Mouse (Mus musculus): ENCODE data around the gene Spc24. TPM values are rescaled to one million over a fixed set of nuclear protein-coding genes. Genes with fewer than 3 reads are reported as not detected.

The Spc24 gene
- total and polyA plus RNA-seq, 2 experiments from 2014 or later = 6.3 to 6.6 TPM

DNA sequence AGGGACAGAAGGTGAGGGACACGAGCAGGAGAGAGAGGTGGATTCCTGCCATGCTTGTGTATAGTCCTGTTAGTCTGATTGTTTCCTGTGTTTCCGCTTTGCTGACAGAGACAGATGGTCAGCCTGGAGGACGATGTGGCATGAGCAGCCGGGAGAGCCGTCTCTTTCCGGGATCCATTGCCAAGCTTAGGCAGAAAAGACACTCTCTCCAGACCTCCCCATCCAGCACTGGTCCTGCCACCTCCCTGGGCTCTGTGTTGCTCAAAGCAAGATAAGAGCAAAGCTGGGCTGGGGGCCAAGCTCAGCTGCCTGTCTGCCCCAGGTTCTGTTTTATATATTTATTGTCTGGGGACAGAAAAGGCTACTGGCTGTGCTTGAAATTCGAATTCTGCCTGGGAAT lies 12.1 kb downstream of the Spc24 start:
- no peak for TF ChIP-seq CTCF (IDR thresholded peaks at IDR 0.05)
- Histone ChIP-seq H3K9me3 (ENCODE audit: low read length) (no peaks in the 10 kb centered on the region), H3K4me1 (ENCODE audit: insufficient read depth, low read length) (no peaks in the 10 kb centered on the region), H3K27ac (ENCODE audit: low read depth, low read length) (no peak overlapping the region), H3K36me3 (ENCODE audit: insufficient read depth, low read length) (peaks cover 46% of the 10 kb centered on the region), H3K9ac (replicated peaks; ENCODE audit: low read length, poor library complexity, severe bottlenecking) (no peak overlapping the region), H3K27me3 (ENCODE audit: insufficient read depth, low read length) (no peaks in the 10 kb centered on the region), H3K4me3 (ENCODE audit: low read depth, low read length) (no peak overlapping the region), H3K4me2 (ENCODE audit: low read depth, low read length, poor library complexity, severe bottlenecking) (no peak overlapping the region)
- ATAC-seq (ENCODE audit: low FRiP score) (no peak), DNase-seq (ENCODE audit: low spot score) (peak; percentile 78)
- 61% methylated on average over 7 of the region's 7 CpGs for WGBS

DNA sequence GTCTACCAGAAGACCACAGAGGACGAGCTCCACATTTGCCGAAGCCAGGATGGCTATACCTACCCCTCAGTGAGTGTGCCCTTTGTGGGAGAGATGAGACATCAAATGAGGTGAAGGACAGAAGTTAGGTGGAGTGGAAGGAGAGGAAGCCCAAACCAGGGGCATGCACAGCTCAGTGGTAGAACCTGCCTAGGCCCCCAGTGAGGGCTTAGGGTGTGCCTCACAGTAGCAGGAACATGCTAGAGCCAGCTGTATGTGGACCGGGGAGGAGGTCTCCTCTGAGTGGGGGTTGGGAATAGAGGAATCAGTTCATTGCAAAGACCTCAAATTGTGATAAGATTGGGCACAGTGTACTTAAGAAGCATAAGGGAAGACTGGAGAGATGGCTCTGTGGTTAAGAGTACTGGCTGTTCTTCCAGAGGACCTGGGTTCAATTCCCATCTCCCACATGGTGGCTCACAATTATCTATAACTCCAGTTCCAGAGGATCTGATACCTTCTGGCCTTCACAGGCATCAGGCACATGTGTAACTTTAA lies 12.8 kb downstream of the Spc24 start:
- H3K27ac ChIP-seq (ENCODE audit: low read depth, low read length) = no peak overlapping the region
- 88% methylated on average over 3 of the region's 3 CpGs for WGBS
- no peak for TF ChIP-seq CTCF (IDR thresholded peaks at IDR 0.05)
- H3K4me1 ChIP-seq (ENCODE audit: insufficient read depth, low read length) = no peaks in the 10 kb centered on the region
- ATAC-seq (ENCODE audit: low FRiP score) = no peak
- H3K4me3 ChIP-seq (ENCODE audit: low read depth, low read length) = no peak overlapping the region
- DNase-seq (ENCODE audit: low spot score) = no peak
- H3K9me3 ChIP-seq (ENCODE audit: low read length) = no peaks in the 10 kb centered on the region
- H3K4me2 ChIP-seq (ENCODE audit: low read depth, low read length, poor library complexity, severe bottlenecking) = no peak overlapping the region
- H3K9ac ChIP-seq (replicated peaks; ENCODE audit: low read length, poor library complexity, severe bottlenecking) = no peak overlapping the region
- no peaks in the 10 kb centered on the region for H3K27me3 ChIP-seq (ENCODE audit: insufficient read depth, low read length)
- peaks cover 52% of the 10 kb centered on the region for H3K36me3 ChIP-seq (ENCODE audit: insufficient read depth, low read length)

DNA sequence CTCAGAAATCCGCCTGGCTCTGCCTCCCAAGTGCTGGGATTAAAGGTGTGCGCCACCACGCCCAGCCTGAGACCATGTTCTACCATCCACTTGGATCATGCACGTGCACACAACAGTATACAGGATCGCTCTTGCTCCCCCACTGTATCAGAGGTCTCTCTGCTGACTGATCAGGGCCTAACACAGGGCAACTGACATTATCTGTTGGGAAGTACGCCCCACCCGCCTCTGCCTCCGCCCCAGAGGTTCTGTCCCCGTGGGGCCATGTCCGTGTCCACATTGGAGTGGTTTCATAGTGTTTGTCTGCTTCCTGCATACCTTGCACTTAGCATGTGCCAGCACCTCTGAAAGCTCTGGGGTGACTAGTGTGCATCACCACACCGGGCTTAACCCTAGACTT lies 18.6 kb downstream of the Spc24 start:
- no peaks in the 10 kb centered on the region for H3K9me3 ChIP-seq (ENCODE audit: low read length)
- H3K4me1 ChIP-seq (ENCODE audit: insufficient read depth, low read length) = no peaks in the 10 kb centered on the region
- no peak for DNase-seq (ENCODE audit: low spot score)
- H3K27me3 ChIP-seq (ENCODE audit: insufficient read depth, low read length) = no peaks in the 10 kb centered on the region
- no peak overlapping the region for H3K4me3 ChIP-seq (ENCODE audit: low read depth, low read length)
- no peak for TF ChIP-seq CTCF (IDR thresholded peaks at IDR 0.05)
- no peak overlapping the region for H3K9ac ChIP-seq (replicated peaks; ENCODE audit: low read length, poor library complexity, severe bottlenecking)
- H3K4me2 ChIP-seq (ENCODE audit: low read depth, low read length, poor library complexity, severe bottlenecking) = no peak overlapping the region
- H3K27ac ChIP-seq (ENCODE audit: low read depth, low read length) = no peak overlapping the region
- no peak for ATAC-seq (ENCODE audit: low FRiP score)
- H3K36me3 ChIP-seq (ENCODE audit: insufficient read depth, low read length) = peaks cover 70% of the 10 kb centered on the region
- WGBS = 96% methylated on average over 11 of the region's 11 CpGs

- Histone ChIP-seq H3K27ac (ENCODE audit: low read depth, low read length) (no peak overlapping the region), H3K4me2 (ENCODE audit: low read depth, low read length, poor library complexity, severe bottlenecking) (no peak overlapping the region)
- no peak for TF ChIP-seq CTCF (IDR thresholded peaks at IDR 0.05)
These were observed 19.7 kb downstream of the Spc24 start for GRCm38 (mm10) chr9:21740427-21740826.

GRCm38 (mm10) chr9:21738776-21739175 lies 21.3 kb downstream of the Spc24 start:
- H3K27ac ChIP-seq (ENCODE audit: low read depth, low read length) = no peak overlapping the region
- DNase-seq (ENCODE audit: low spot score) (no peak), ATAC-seq (ENCODE audit: low FRiP score) (no peak)
- no peak overlapping the region for H3K9ac ChIP-seq (replicated peaks; ENCODE audit: low read length, poor library complexity, severe bottlenecking)
- no peaks in the 10 kb centered on the region for H3K4me1 ChIP-seq (ENCODE audit: insufficient read depth, low read length)
- TF ChIP-seq CTCF (IDR thresholded peaks at IDR 0.05) = no peak
- WGBS = 81% methylated on average over 7 of the region's 7 CpGs
- no peak overlapping the region for H3K4me3 ChIP-seq (ENCODE audit: low read depth, low read length)
- no peaks in the 10 kb centered on the region for H3K27me3 ChIP-seq (ENCODE audit: insufficient read depth, low read length)
- H3K9me3 ChIP-seq (ENCODE audit: low read length) = no peaks in the 10 kb centered on the region
- no peak overlapping the region for H3K4me2 ChIP-seq (ENCODE audit: low read depth, low read length, poor library complexity, severe bottlenecking)
- H3K36me3 ChIP-seq (ENCODE audit: insufficient read depth, low read length) = peaks cover 68% of the 10 kb centered on the region

More at GRCm38 (mm10) chr9:21740427-21740826, 19.7 kb downstream of the Spc24 start:
- WGBS = 97% methylated on average over 14 of the region's 14 CpGs
- no peak for DNase-seq (ENCODE audit: low spot score)
- ATAC-seq (ENCODE audit: low FRiP score) = no peak
- Histone ChIP-seq H3K4me1 (ENCODE audit: insufficient read depth, low read length) (no peaks in the 10 kb centered on the region), H3K36me3 (ENCODE audit: insufficient read depth, low read length) (peaks cover 61% of the 10 kb centered on the region), H3K9ac (replicated peaks; ENCODE audit: low read length, poor library complexity, severe bottlenecking) (no peak overlapping the region), H3K9me3 (ENCODE audit: low read length) (no peaks in the 10 kb centered on the region), H3K4me3 (ENCODE audit: low read depth, low read length) (no peak overlapping the region), H3K27me3 (ENCODE audit: insufficient read depth, low read length) (no peaks in the 10 kb centered on the region)

DNA sequence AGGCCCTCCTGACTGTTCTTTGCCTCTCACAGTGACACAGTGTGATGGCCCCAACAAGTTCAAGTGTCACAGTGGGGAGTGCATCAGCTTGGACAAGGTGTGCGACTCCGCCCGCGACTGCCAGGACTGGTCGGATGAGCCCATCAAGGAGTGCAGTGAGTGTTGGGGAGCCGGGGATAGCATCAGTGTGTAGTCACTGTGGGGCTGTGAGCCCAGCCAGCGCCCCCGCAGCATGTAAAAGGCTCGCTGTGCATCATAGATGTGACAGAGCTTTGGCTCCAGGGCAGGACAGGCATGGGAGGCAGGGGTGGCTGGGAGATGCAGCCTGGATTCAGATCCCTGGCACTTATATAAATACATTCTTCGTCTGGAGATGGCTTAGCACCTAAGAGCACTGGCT lies 22.9 kb downstream of the Spc24 start:
- H3K4me2 ChIP-seq (ENCODE audit: low read depth, low read length, poor library complexity, severe bottlenecking) = no peak overlapping the region
- H3K9ac ChIP-seq (replicated peaks; ENCODE audit: low read length, poor library complexity, severe bottlenecking) = no peak overlapping the region
- 97% methylated on average over 10 of the region's 10 CpGs for WGBS
- no peak overlapping the region for H3K4me3 ChIP-seq (ENCODE audit: low read depth, low read length)
- no peak overlapping the region for H3K27ac ChIP-seq (ENCODE audit: low read depth, low read length)
- H3K27me3 ChIP-seq (ENCODE audit: insufficient read depth, low read length) = no peaks in the 10 kb centered on the region
- TF ChIP-seq CTCF (IDR thresholded peaks at IDR 0.05) = no peak
- no peaks in the 10 kb centered on the region for H3K4me1 ChIP-seq (ENCODE audit: insufficient read depth, low read length)
- H3K36me3 ChIP-seq (ENCODE audit: insufficient read depth, low read length) = peaks cover 71% of the 10 kb centered on the region
- H3K9me3 ChIP-seq (ENCODE audit: low read length) = no peaks in the 10 kb centered on the region
- no peak for ATAC-seq (ENCODE audit: low FRiP score)
- DNase-seq (ENCODE audit: low spot score) = no peak

All from midbrain, postnatal 0 days (tissue).